Mouse (Mus musculus): ENCODE measurements around the gene Ccn2. TPM values are rescaled to one million over a fixed set of nuclear protein-coding genes. Genes with fewer than 3 reads are reported as not detected.
A peak's percentile ranks its signal among the peaks of the same experiment; 100 is the strongest.

The Ccn2 gene
- polyA plus RNA-seq, 1 experiment, result 199 TPM

DNA sequence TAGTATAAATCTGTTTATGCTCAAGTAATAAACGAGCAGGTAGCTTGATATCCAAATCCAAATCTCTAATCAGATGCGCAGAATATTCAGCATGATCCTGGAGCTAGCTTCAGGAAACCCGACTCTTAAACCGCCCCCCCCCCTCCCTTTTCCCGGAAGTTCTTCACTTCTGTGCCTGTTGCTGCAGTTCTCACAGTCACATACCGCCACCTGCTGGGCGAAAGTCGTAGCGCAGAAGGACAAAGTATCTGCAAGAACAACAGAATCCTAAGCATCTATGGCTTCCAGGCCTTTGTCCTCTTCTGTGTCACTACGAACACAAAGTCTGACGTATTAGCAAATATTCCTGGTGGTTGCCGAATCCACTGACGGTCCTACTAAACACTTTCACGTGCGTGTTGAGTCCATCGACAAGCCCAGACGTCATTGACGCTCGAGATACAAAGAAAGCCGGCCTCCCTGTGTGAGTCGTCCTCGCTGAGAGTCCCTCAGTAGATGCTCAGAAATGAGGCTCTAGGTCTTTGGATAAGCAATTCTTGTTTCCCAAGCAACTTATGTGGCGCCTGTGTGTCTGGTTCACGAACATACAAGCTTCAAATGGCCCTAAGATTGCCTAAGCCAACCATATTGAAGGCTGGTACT is 29.9 kb downstream of the Ccn2 start:
- WGBS, result 38% methylated on average over 24 of the region's 24 CpGs
- Histone ChIP-seq H3K4me1 (ENCODE audit: control insufficient read depth, insufficient read depth, low read length) (no peaks in the 10 kb centered on the region), H3K4me3 (replicated peaks; ENCODE audit: extremely low read depth, low read depth, low read length) (no peak overlapping the region)
- no peak for TF ChIP-seq POLR2A (IDR thresholded peaks at IDR 0.05; ENCODE audit: borderline replicate concordance, extremely low read depth, low read depth, low read length)
- peak; percentile 92 for TF ChIP-seq CTCF (IDR thresholded peaks at IDR 0.05; ENCODE audit: insufficient read depth, low read length)
- DNase-seq, result peak; percentile 81

DNA sequence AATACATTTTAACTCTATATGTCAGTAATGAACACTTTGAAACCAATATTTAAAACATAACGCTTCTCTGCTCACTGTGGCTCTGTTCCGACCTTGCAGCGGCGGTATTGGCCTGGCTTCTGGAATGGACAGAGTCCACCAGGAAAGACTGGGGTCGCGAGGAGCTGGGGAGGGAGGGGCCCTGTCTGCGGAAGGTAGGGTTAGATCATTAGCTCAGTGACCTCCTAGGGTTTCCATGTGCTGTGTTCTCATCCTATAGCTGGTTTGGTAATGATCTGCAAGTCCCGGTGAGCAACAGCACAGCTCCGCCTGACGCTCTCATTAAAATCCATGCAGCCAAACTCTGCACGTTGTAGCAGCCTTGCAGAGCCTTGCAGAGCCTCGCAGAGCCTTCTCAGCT is 32.0 kb downstream of the Ccn2 start:
- whole genome bisulfite sequencing, result 75% methylated on average over 12 of the region's 12 CpGs
- no peak for DNase-seq
- Histone ChIP-seq H3K4me1 (ENCODE audit: control insufficient read depth, insufficient read depth, low read length) (no peaks in the 10 kb centered on the region), H3K4me3 (replicated peaks; ENCODE audit: extremely low read depth, low read depth, low read length) (no peak overlapping the region)
- TF ChIP-seq POLR2A (IDR thresholded peaks at IDR 0.05; ENCODE audit: borderline replicate concordance, extremely low read depth, low read depth, low read length) (no peak), CTCF (IDR thresholded peaks at IDR 0.05; ENCODE audit: insufficient read depth, low read length) (no peak)

DNA sequence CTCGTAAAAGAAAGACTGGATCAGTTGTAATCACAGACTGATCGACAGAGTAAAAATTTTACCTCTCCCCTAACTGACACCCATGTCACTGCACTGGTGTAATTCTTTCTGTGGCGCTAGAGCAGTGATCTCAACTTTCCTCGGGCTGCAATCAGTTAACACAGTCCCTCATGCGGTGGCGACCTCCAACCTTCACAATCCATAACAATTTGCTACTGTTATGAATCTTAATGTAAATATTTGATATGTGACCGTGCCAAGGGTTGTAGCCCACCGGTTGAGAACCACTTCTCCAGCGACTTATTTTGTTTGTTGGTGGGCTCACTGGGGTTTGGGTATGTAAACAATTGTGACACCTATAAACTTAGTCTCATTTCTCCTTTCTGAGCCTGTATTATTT is 33.2 kb downstream of the Ccn2 start:
- DNase-seq, result no peak
- H3K4me3 ChIP-seq (replicated peaks; ENCODE audit: extremely low read depth, low read depth, low read length), result no peak overlapping the region
- H3K4me1 ChIP-seq (ENCODE audit: control insufficient read depth, insufficient read depth, low read length), result no peaks in the 10 kb centered on the region
- no peak for TF ChIP-seq POLR2A (IDR thresholded peaks at IDR 0.05; ENCODE audit: borderline replicate concordance, extremely low read depth, low read depth, low read length)
- 32% methylated on average over 9 of the region's 9 CpGs for WGBS

DNA sequence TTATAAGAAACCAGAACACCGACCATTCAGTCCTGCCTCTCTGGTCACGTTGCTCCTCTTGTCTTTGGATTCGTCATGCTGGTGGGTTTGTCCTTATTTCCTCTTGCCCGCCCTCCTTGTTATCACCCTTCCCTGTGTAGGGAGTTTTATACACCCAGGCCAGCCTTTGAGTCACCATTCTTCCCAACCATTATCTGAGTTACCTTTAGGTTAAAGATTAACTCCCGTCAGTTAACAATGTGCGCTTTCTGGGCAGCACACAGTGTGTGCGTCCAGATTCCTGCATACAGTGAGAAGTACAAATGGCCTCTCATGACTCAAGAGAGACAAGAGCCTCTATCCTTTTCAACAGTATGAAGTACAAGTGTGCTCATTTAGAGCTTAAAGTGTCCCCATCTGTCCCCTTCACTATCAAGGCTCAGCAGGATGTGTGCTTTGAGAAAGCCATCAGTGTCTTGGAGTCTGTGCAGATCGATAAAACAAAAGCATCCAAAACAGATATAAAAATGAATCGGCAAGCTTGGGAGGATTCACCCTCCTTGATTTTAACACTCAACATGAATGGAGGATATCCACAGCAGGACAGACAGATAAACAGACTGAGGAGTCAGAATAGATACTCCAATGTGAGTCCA is 34.0 kb downstream of the Ccn2 start:
- no peak for DNase-seq
- no peak for TF ChIP-seq POLR2A (IDR thresholded peaks at IDR 0.05; ENCODE audit: borderline replicate concordance, extremely low read depth, low read depth, low read length)
- TF ChIP-seq CTCF (IDR thresholded peaks at IDR 0.05; ENCODE audit: insufficient read depth, low read length), result no peak
- 57% methylated on average over 9 of the region's 9 CpGs for WGBS
- no peak overlapping the region for H3K4me3 ChIP-seq (replicated peaks; ENCODE audit: extremely low read depth, low read depth, low read length)
- no peaks in the 10 kb centered on the region for H3K4me1 ChIP-seq (ENCODE audit: control insufficient read depth, insufficient read depth, low read length)

DNA sequence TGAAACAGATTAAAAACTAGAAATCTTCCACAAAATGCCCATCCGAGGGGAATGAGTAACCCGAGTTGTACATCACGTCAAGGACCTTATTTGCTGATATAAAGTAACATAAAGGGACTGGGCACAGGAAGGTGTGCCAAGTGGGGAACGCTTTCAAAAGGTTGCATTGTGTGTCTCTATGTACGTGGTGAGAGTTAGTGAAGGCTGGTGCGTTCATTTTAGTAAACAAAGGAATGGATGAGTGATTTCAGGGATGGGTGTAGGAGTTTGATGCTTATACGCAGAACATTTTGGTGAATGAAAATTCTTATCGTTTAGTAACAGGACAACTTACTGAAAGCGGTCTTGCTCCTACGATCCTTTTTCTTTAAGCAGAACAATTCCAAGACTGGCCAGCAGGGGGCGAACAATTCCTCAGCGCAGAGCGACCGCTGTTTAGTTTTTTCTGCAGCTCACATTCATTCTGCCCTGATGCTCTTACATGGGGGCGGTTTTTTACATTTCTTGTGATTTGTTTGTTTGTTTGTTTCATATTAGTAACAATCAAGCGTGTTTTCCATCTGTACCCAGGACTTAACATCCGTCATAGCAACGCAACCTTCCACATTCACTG is 35.3 kb downstream of the Ccn2 start:
- no peaks in the 10 kb centered on the region for H3K4me1 ChIP-seq (ENCODE audit: control insufficient read depth, insufficient read depth, low read length)
- no peak overlapping the region for H3K4me3 ChIP-seq (replicated peaks; ENCODE audit: extremely low read depth, low read depth, low read length)
- DNase-seq, result peak; percentile 67
- WGBS, result 21% methylated on average over 18 of the region's 18 CpGs
- TF ChIP-seq POLR2A (IDR thresholded peaks at IDR 0.05; ENCODE audit: borderline replicate concordance, extremely low read depth, low read depth, low read length) (no peak), CTCF (IDR thresholded peaks at IDR 0.05; ENCODE audit: insufficient read depth, low read length) (peak; percentile 84)

DNA sequence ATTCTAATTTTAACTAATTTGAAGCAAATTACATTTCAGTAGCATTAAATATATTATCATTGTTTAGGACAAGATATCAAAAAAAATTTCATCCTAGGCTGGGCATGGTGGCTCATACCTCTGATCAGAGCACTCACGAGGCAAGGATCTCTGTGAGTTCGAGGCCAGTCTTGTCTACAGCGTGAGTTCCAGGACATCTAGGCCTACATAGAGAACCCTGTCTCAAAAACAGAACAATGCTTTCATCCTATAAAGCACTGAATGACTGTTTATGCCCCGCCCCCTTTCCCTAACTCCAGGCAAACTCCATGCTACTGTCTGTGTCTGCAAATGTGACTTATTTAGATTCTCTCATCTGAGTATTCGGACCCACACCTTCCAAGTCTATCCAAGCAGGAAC is 35.9 kb downstream of the Ccn2 start:
- WGBS, result 93% methylated on average over 5 of the region's 5 CpGs
- Histone ChIP-seq H3K4me1 (ENCODE audit: control insufficient read depth, insufficient read depth, low read length) (no peaks in the 10 kb centered on the region), H3K4me3 (replicated peaks; ENCODE audit: extremely low read depth, low read depth, low read length) (no peak overlapping the region)
- no peak for DNase-seq
- TF ChIP-seq CTCF (IDR thresholded peaks at IDR 0.05; ENCODE audit: insufficient read depth, low read length) (no peak), POLR2A (IDR thresholded peaks at IDR 0.05; ENCODE audit: borderline replicate concordance, extremely low read depth, low read depth, low read length) (no peak)

DNA sequence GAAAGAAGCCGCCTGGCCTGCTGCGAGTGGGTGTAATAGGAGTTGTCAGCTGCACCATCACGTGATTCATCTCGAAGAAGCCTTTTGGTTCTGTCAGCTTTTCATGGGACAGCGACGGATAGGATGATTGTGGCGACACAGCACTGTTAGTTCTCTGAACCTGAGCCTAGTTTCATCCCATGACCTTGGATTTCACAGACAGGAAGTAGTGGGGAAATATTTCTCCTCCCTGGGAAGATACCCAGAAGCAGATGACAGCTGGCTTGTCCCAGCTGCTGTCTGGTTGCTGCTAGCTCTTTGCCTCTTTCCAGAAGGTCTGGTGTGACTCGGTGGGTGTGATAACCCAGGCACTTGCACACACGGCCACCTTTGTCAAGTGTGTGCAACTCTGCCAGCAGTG is 39.0 kb downstream of the Ccn2 start:
- 46% methylated on average over 9 of the region's 9 CpGs for WGBS
- no peak for DNase-seq
- Histone ChIP-seq H3K4me1 (ENCODE audit: control insufficient read depth, insufficient read depth, low read length) (no peaks in the 10 kb centered on the region; the same call in 1 of the 2 replicates), H3K4me3 (replicated peaks; ENCODE audit: extremely low read depth, low read depth, low read length) (no peak overlapping the region)
- TF ChIP-seq CTCF (IDR thresholded peaks at IDR 0.05; ENCODE audit: insufficient read depth, low read length), result no peak
- TF ChIP-seq POLR2A (IDR thresholded peaks at IDR 0.05; ENCODE audit: borderline replicate concordance, extremely low read depth, low read depth, low read length), result no peak

DNA sequence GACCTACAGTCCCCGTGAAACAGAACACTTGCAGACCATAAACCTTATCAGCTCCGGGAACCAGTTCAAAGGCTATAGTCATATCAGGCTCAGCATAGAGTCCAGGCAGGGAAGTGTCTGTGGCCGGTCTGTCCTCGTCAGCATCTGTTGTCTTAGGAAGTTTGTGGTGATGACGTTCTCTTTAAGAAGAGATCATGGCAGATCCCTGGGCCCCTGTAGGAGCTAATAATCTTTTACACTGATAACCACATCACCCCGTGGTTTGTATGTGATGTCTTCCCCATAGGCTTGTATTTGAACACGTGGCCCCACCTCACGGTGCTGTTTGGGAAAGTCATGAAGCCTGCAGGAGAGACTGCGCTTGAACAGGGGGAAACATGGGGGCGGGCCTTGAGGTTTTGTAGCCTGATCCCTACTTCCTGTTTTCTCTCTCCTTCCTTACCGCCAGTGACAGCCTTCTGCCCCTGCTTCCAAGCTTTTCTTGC is 40.1 kb downstream of the Ccn2 start:
- no peaks in the 10 kb centered on the region; the same call in 1 of the 2 replicates for H3K4me1 ChIP-seq (ENCODE audit: control insufficient read depth, insufficient read depth, low read length)
- DNase-seq, result no peak
- TF ChIP-seq CTCF (IDR thresholded peaks at IDR 0.05; ENCODE audit: insufficient read depth, low read length) (no peak), POLR2A (IDR thresholded peaks at IDR 0.05; ENCODE audit: borderline replicate concordance, extremely low read depth, low read depth, low read length) (no peak)
- 55% methylated on average over 11 of the region's 11 CpGs for WGBS
- no peak overlapping the region for H3K4me3 ChIP-seq (replicated peaks; ENCODE audit: extremely low read depth, low read depth, low read length)

DNA sequence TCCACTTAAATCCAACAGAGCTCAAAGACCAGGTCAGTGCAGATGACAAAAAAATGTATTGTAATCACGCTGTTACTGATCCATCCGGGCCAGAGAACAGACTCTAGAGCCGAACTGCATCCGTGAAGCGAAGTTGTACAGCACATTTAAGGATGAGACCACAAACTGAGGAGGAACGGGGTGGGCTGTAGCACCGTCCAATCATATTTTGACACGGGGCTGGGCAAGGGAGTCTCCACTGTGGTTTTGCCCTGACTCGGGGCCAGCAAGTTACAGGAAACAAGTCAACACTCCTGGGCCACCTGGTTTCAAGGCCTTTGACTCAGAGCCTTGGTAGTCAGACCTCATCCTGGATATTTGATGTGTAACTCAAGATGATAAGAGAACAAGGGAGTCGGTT is 40.6 kb downstream of the Ccn2 start:
- Histone ChIP-seq H3K4me3 (replicated peaks; ENCODE audit: extremely low read depth, low read depth, low read length) (no peak overlapping the region), H3K4me1 (ENCODE audit: control insufficient read depth, insufficient read depth, low read length) (no peaks in the 10 kb centered on the region; the same call in 1 of the 2 replicates)
- DNase-seq, result no peak
- 78% methylated on average over 10 of the region's 10 CpGs for WGBS
- TF ChIP-seq POLR2A (IDR thresholded peaks at IDR 0.05; ENCODE audit: borderline replicate concordance, extremely low read depth, low read depth, low read length) (no peak), CTCF (IDR thresholded peaks at IDR 0.05; ENCODE audit: insufficient read depth, low read length) (no peak)

Data from lung, adult 2 months (tissue).